Mouse (Mus musculus): ENCODE measurements around the gene Gpld1.
A peak's percentile ranks its signal among the peaks of the same experiment; 100 is the strongest.

Gpld1 gene

GRCm38 (mm10) chr13:25020540-25020892 lies 77.6 kb downstream of the Gpld1 start:
- 0 out of 2 replicates have a peak, but pooled peaks have one; percentile 1 for ATAC-seq (ENCODE audit: low TSS enrichment)

- no peak for ATAC-seq (ENCODE audit: low TSS enrichment)
Measured at GRCm38 (mm10) chr13:25022386-25022785, 79.4 kb downstream of the Gpld1 start.

GRCm38 (mm10) chr13:25023129-25023528 lies 80.2 kb downstream of the Gpld1 start:
- ATAC-seq (ENCODE audit: low TSS enrichment) = no peak

- ATAC-seq (ENCODE audit: low TSS enrichment) = no peak
Measured at GRCm38 (mm10) chr13:25024655-25025054, 81.7 kb downstream of the Gpld1 start.

- ATAC-seq (ENCODE audit: low TSS enrichment) = no peak
Measured at GRCm38 (mm10) chr13:25026409-25027113, 83.6 kb downstream of the Gpld1 start.

GRCm38 (mm10) chr13:25027114-25027425 lies 84.1 kb downstream of the Gpld1 start:
- ATAC-seq (ENCODE audit: low TSS enrichment) = no peak

GRCm38 (mm10) chr13:25039488-25039887 lies 96.5 kb downstream of the Gpld1 start:
- ATAC-seq (ENCODE audit: low TSS enrichment) = no peak

Measured in frontal cortex, adult (tissue).